Mouse (Mus musculus) lung, postnatal 0 days (tissue): ENCODE results near the gene Slc17a6. TPM values are rescaled to one million over a fixed set of nuclear protein-coding genes. Genes with fewer than 3 reads are reported as not detected.

Source experiments
- ATAC-seq: fragments of 200-750 bp; cut with Nextera tagmentation; 2 replicates; pipeline ENCODE4 v1.8.0; 2017; ENCODE audit warnings: moderate library complexity
- DNase-seq: peaks from one replicate; pipeline ENCODE4 v3.0.0-alpha.2; 2016; ENCODE audit warnings: low spot score
- H3K27ac ChIP-seq: fragments of 300-500 bp; sonication (generic); 2 replicates; pipeline ENCODE4 v1.5.1; 2014; ENCODE audit warnings: antibody characterized with exemption, mild to moderate bottlenecking, low read length, mixed read lengths
- H3K27me3 ChIP-seq: fragments of 300-500 bp; sonication (generic); replicated peaks from 2 replicates; pipeline ENCODE4 v1.6.1; 2014; ENCODE audit warnings: low read length, mixed read lengths; ENCODE audit not compliant: insufficient read depth
- H3K36me3 ChIP-seq: fragments of 300-500 bp; sonication (generic); 2 replicates; pipeline ENCODE4 v1.6.1; 2014; ENCODE audit warnings: low read length, mixed read lengths; ENCODE audit not compliant: insufficient read depth
- H3K4me1 ChIP-seq: fragments of 300-500 bp; sonication (generic); 2 replicates; pipeline ENCODE4 v1.6.1; 2014; ENCODE audit warnings: antibody characterized with exemption, low read depth, low read length, mixed read lengths; ENCODE audit not compliant: insufficient read depth
- H3K4me2 ChIP-seq: fragments of 300-500 bp; sonication (generic); replicated peaks from 2 replicates; pipeline ENCODE4 v1.6.1; 2014; ENCODE audit warnings: low read depth, mild to moderate bottlenecking, low read length, moderate library complexity, mixed read lengths
- H3K4me3 ChIP-seq: fragments of 300-500 bp; sonication (generic); 2 replicates; pipeline ENCODE4 v1.5.1; 2014; ENCODE audit warnings: low read depth, low read length
- H3K9ac ChIP-seq: fragments of 300-500 bp; sonication (generic); replicated peaks from 2 replicates; pipeline ENCODE4 v1.6.1; 2014; ENCODE audit warnings: low read depth, mild to moderate bottlenecking
- H3K9me3 ChIP-seq: fragments of 300-500 bp; sonication (generic); 2 replicates; pipeline ENCODE4 v1.6.1; 2016; ENCODE audit warnings: low read length, mixed read lengths
- CTCF ChIP-seq: IDR thresholded peaks from 2 replicates; pipeline ENCODE4 v1.5.1; 2016; ENCODE audit warnings: antibody characterized with exemption, mild to moderate bottlenecking
- EP300 ChIP-seq: IDR thresholded peaks from 2 replicates; pipeline ENCODE4 v1.6.1; 2016; ENCODE audit warnings: antibody characterized with exemption, mild to moderate bottlenecking, control low read depth
- WGBS: fragments of 180-500 bp; shearing (Covaris S2); extraction: QIAGEN DNeasy Blood & Tissue Kit; methylation state at CpG from one replicate; pipeline ENCODE4 v1.1.7; 2014; 5-methylcytosine and 5-hydroxymethylcytosine counted together
- polyA plus RNA-seq: library from polyadenylated mRNA; unstranded; fragments of >200 nt; fragmentation: Nextera tagmentation; extraction: Ambion mirVana; gene quantifications from 2 replicates; pipeline ENCODE4 v1.2.1, GENCODE M21; 2015

Slc17a6 gene
- polyA plus RNA-seq, 1 experiment from 2014 or later: not detected

DNA sequence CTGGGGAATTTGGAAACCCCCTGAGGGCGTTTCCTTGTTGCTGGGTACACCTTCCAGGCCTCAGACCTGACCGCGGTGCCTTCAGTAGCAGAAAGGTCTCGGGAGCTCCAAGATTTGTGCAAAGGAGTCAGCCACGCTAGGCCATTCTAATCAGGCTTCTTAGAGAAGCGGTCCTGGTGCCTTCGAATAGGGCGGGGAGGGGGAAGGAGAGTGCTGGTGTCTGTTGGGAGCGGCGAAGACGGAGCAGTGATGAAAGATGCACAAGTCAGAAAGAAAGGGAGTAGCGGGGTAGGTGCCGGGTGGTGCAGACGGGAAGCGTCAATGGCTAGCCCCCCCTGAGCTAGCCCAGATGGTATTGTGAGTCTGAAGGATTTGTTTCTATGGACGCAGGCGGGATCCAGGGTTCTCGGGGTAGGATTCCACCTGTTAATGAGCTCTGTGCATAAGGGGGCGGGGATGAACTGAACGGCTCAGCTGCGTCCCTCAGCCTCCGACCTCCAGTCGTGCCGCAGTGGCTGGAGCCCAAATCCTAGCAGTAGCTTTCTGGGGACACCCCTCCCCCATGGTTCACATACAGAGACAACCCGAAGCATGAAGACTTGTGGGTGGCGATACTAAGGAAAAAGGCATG is 5.3 kb downstream of the Slc17a6 start:
- no peak overlapping the region for H3K4me2 ChIP-seq
- no peaks in the 10 kb centered on the region for H3K4me1 ChIP-seq
- no peak for TF ChIP-seq EP300
- TF ChIP-seq CTCF: no peak
- no peak for DNase-seq
- H3K4me3 ChIP-seq: no peak overlapping the region
- no peaks in the 10 kb centered on the region for H3K36me3 ChIP-seq
- under 1% methylated on average over 26 of the region's 26 CpGs for WGBS
- no peak overlapping the region for H3K27ac ChIP-seq
- no peak for ATAC-seq
- peaks cover 27% of the 10 kb centered on the region; the same call in 1 of the 2 replicates for H3K27me3 ChIP-seq
- no peak overlapping the region for H3K9ac ChIP-seq
- no peaks in the 10 kb centered on the region for H3K9me3 ChIP-seq

GRCm38 (mm10) chr7:51627666-51628065 is 5.9 kb downstream of the Slc17a6 start:
- WGBS: 3% methylated on average over 9 of the region's 9 CpGs
- TF ChIP-seq CTCF (no peak), EP300 (no peak)
- no peak for ATAC-seq
- Histone ChIP-seq H3K4me1 (no peaks in the 10 kb centered on the region), H3K27me3 (peaks cover 22% of the 10 kb centered on the region; the same call in 1 of the 2 replicates), H3K4me3 (no peak overlapping the region), H3K27ac (no peak overlapping the region), H3K4me2 (no peak overlapping the region), H3K36me3 (no peaks in the 10 kb centered on the region), H3K9ac (no peak overlapping the region), H3K9me3 (no peaks in the 10 kb centered on the region)
- DNase-seq: no peak

DNA sequence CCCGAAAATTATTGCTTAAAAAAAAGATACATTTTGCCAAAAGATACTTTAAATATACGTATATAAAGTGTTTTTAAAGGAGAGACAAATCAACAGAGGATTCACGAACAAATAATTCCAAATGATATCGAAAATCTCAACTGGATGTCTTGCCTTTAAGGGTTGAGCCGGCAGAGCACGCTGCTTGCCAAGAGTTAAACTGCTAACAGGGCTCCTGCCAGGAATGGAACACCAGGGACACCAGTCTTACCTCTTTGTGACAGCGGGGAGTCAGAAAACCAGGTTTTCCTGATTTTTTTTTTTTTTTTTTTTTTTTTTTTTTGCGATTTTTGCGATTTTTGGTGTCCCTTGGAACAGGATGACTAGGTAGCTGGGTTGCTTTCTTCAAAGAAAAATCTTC is 6.5 kb downstream of the Slc17a6 start:
- Histone ChIP-seq H3K9ac (no peak overlapping the region), H3K27ac (no peak overlapping the region), H3K9me3 (no peaks in the 10 kb centered on the region), H3K4me1 (no peaks in the 10 kb centered on the region), H3K4me2 (no peak overlapping the region), H3K36me3 (no peaks in the 10 kb centered on the region), H3K27me3 (peaks cover 21% of the 10 kb centered on the region; the same call in 1 of the 2 replicates), H3K4me3 (no peak overlapping the region)
- ATAC-seq (no peak), DNase-seq (no peak)
- WGBS: 1% methylated on average over 9 of the region's 9 CpGs
- TF ChIP-seq CTCF: no peak
- TF ChIP-seq EP300: no peak

DNA sequence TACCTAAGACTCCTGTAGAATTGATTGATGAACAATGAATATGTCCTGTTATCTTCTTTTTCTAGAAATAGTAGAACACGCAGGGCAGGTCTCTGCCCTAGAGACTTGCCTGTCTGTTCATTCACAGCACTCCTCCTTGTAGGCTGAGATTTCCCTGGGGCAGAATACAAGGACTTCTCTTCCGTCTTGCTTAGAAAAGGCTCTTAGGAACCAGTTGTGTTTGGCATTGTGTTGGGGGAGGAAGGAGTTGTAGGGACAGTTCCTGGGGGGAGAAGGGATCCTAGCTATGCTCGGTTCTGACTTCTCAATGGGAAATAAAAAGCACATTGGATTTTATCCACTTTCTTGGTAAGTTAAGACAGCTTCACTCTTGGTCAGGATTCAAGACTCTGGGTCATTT is 7.4 kb downstream of the Slc17a6 start:
- Histone ChIP-seq H3K27me3 (peaks cover 16% of the 10 kb centered on the region; the same call in 1 of the 2 replicates), H3K4me3 (no peak overlapping the region), H3K36me3 (no peaks in the 10 kb centered on the region), H3K27ac (no peak overlapping the region), H3K9me3 (no peaks in the 10 kb centered on the region), H3K9ac (no peak overlapping the region), H3K4me1 (no peaks in the 10 kb centered on the region), H3K4me2 (no peak overlapping the region)
- DNase-seq: no peak
- TF ChIP-seq EP300 (no peak), CTCF (no peak)
- no peak for ATAC-seq
- 4% methylated on average over 3 of the region's 3 CpGs for WGBS

DNA sequence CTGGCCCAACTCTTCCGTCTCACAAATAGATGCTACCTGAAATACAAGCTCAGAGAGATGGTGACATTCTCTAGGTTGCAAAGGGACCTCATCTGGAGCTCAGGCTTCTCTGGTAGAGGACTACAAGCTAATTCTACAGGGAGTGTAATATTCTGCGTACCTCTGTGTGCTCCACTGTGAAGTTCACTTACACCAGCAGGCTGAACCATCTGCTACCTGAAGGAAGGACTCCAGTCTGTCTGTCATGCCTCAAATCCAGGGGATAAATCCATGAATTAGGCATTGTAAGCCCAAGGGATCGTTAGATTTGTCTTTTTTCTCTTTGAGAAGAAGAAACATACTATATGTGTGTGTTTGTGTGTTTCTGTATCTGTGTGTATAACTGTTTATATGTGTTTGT is 9.4 kb downstream of the Slc17a6 start:
- no peaks in the 10 kb centered on the region for H3K36me3 ChIP-seq
- no peaks in the 10 kb centered on the region for H3K4me1 ChIP-seq
- H3K9me3 ChIP-seq: no peaks in the 10 kb centered on the region
- no peak overlapping the region for H3K4me3 ChIP-seq
- no peak overlapping the region for H3K4me2 ChIP-seq
- ATAC-seq: no peak
- DNase-seq: no peak
- H3K27me3 ChIP-seq: peaks cover 12% of the 10 kb centered on the region; the same call in 1 of the 2 replicates
- no peak overlapping the region for H3K27ac ChIP-seq
- TF ChIP-seq CTCF (no peak), EP300 (no peak)
- H3K9ac ChIP-seq: no peak overlapping the region
- 55% methylated on average over 3 of the region's 3 CpGs for WGBS

- no peak overlapping the region for H3K4me3 ChIP-seq
- TF ChIP-seq CTCF: no peak
- no peak for TF ChIP-seq EP300
- no peak overlapping the region for H3K27ac ChIP-seq
- no peak for DNase-seq
- WGBS: 7% methylated on average over 9 of the region's 9 CpGs
- H3K4me2 ChIP-seq: no peak overlapping the region
- no peaks in the 10 kb centered on the region for H3K36me3 ChIP-seq
- H3K9ac ChIP-seq: no peak overlapping the region
- no peaks in the 10 kb centered on the region for H3K4me1 ChIP-seq
- ATAC-seq: no peak
- H3K27me3 ChIP-seq: no peaks in the 10 kb centered on the region
- H3K9me3 ChIP-seq: no peaks in the 10 kb centered on the region
Measured at GRCm38 (mm10) chr7:51632543-51633229, 10.9 kb downstream of the Slc17a6 start.
